Mouse (Mus musculus): ENCODE data around the gene Fam135a. TPM values are rescaled to one million over a fixed set of nuclear protein-coding genes. Genes with fewer than 3 reads are reported as not detected.

The Fam135a gene
- polyA plus RNA-seq, 1 experiment: 3.9 TPM

DNA sequence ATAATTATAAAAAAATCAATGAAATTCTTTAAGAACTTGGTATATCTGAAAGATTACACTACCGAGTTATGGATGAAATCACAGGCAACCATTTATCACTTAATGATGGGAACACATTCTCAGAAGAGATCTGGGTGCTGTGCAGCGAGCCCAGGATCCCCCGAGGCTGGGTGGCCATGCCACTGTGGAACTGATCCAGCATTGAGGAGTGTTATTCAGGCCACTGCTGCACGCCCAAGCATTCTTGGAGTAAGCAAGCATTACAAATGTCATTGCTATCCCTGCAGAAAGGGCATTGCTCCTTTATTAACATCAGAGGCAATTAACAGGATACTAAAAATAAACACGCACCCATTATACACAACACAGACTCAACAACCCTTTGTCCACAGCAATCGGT lies 89.3 kb downstream of the Fam135a start:
- Histone ChIP-seq H3K79me2 (ENCODE audit: control insufficient read depth, insufficient read depth) (no peaks in the 10 kb centered on the region), H3K4me3 (ENCODE audit: insufficient read depth, poor library complexity, severe bottlenecking) (no peak overlapping the region), H3K36me3 (ENCODE audit: control insufficient read depth, insufficient read depth) (no peaks in the 10 kb centered on the region), H3ac (ENCODE audit: control insufficient read depth, insufficient read length, low read depth) (no peak overlapping the region), H3K27me3 (ENCODE audit: control insufficient read depth, insufficient read depth, insufficient read length) (no peaks in the 10 kb centered on the region), H3K79me3 (ENCODE audit: low read depth) (no peaks in the 10 kb centered on the region)
- TF ChIP-seq MYOD1 (IDR thresholded peaks at IDR 0.05; ENCODE audit: control insufficient read depth, insufficient read length, low read depth): no peak
- TF ChIP-seq USF1 (IDR thresholded peaks at IDR 0.05; ENCODE audit: low read depth): no peak
- TF ChIP-seq CTCF (IDR thresholded peaks at IDR 0.05; ENCODE audit: control insufficient read depth, insufficient read depth, insufficient read length): no peak
- no peak for TF ChIP-seq CEBPB (IDR thresholded peaks at IDR 0.05; ENCODE audit: low read depth)
- no peak for TF ChIP-seq MAX (IDR thresholded peaks at IDR 0.05)
- TF ChIP-seq FOSL1 (IDR thresholded peaks at IDR 0.05; ENCODE audit: insufficient read depth, low read length, poor library complexity, severe bottlenecking): no peak
- no peak for TF ChIP-seq MYOG (IDR thresholded peaks at IDR 0.05; ENCODE audit: control insufficient read depth, extremely low read depth, insufficient read length)

DNA sequence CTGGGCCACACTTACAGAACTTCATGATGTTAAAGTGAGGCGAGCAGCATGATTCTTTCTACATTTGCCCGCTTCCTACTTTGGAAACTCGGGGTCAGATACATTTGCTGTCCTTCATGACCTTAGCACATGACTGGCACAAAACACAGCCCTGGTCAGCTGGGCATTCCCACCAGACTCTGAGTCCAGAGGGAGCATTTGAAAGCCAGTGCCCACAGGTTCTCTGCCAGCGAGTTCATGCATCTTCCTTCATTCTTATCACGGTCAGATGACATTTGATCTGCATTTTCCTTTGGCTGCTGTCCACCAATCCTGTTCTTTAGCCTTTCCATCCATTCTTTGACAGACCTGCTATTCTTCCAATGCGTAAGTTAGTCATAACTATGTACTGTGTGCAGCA lies 90.1 kb downstream of the Fam135a start:
- TF ChIP-seq CTCF (IDR thresholded peaks at IDR 0.05; ENCODE audit: control insufficient read depth, insufficient read depth, insufficient read length) (no peak), USF1 (IDR thresholded peaks at IDR 0.05; ENCODE audit: low read depth) (no peak), MYOG (IDR thresholded peaks at IDR 0.05; ENCODE audit: control insufficient read depth, extremely low read depth, insufficient read length) (no peak), MYOD1 (IDR thresholded peaks at IDR 0.05; ENCODE audit: control insufficient read depth, insufficient read length, low read depth) (no peak), FOSL1 (IDR thresholded peaks at IDR 0.05; ENCODE audit: insufficient read depth, low read length, poor library complexity, severe bottlenecking) (no peak), MAX (IDR thresholded peaks at IDR 0.05) (no peak), CEBPB (IDR thresholded peaks at IDR 0.05; ENCODE audit: low read depth) (no peak)
- no peaks in the 10 kb centered on the region for H3K36me3 ChIP-seq (ENCODE audit: control insufficient read depth, insufficient read depth)
- no peak overlapping the region for H3K4me3 ChIP-seq (ENCODE audit: insufficient read depth, poor library complexity, severe bottlenecking)
- H3K79me3 ChIP-seq (ENCODE audit: low read depth): no peaks in the 10 kb centered on the region
- H3ac ChIP-seq (ENCODE audit: control insufficient read depth, insufficient read length, low read depth): no peak overlapping the region
- H3K79me2 ChIP-seq (ENCODE audit: control insufficient read depth, insufficient read depth): no peaks in the 10 kb centered on the region
- H3K27me3 ChIP-seq (ENCODE audit: control insufficient read depth, insufficient read depth, insufficient read length): no peaks in the 10 kb centered on the region

DNA sequence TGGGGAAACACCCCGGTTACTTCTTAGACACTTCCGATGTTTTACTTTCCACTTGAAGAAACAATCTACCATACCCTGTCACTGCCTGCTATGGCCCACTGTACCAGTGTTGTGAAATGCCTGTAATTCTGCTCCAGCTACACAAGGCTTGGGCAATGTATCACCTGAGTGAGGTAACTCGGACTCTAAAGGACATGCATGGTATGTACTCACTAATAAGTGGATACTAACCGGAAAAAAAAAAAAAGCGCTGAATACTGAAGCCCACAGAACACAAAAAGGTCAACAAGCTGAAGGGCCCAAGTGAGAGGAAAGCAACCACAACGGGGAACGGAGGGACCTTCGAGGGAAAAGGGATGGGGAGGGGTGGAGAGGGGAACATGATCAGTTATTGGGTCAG lies 92.5 kb downstream of the Fam135a start:
- Histone ChIP-seq H3K79me3 (ENCODE audit: low read depth) (no peaks in the 10 kb centered on the region), H3K79me2 (ENCODE audit: control insufficient read depth, insufficient read depth) (no peaks in the 10 kb centered on the region), H3K4me3 (ENCODE audit: insufficient read depth, poor library complexity, severe bottlenecking) (no peak overlapping the region), H3K36me3 (ENCODE audit: control insufficient read depth, insufficient read depth) (no peaks in the 10 kb centered on the region), H3K27me3 (ENCODE audit: control insufficient read depth, insufficient read depth, insufficient read length) (no peaks in the 10 kb centered on the region), H3ac (ENCODE audit: control insufficient read depth, insufficient read length, low read depth) (no peak overlapping the region)
- TF ChIP-seq MYOD1 (IDR thresholded peaks at IDR 0.05; ENCODE audit: control insufficient read depth, insufficient read length, low read depth) (no peak), MAX (IDR thresholded peaks at IDR 0.05) (no peak), FOSL1 (IDR thresholded peaks at IDR 0.05; ENCODE audit: insufficient read depth, low read length, poor library complexity, severe bottlenecking) (no peak), CEBPB (IDR thresholded peaks at IDR 0.05; ENCODE audit: low read depth) (no peak), USF1 (IDR thresholded peaks at IDR 0.05; ENCODE audit: low read depth) (no peak), MYOG (IDR thresholded peaks at IDR 0.05; ENCODE audit: control insufficient read depth, extremely low read depth, insufficient read length) (no peak), CTCF (IDR thresholded peaks at IDR 0.05; ENCODE audit: control insufficient read depth, insufficient read depth, insufficient read length) (no peak)

DNA sequence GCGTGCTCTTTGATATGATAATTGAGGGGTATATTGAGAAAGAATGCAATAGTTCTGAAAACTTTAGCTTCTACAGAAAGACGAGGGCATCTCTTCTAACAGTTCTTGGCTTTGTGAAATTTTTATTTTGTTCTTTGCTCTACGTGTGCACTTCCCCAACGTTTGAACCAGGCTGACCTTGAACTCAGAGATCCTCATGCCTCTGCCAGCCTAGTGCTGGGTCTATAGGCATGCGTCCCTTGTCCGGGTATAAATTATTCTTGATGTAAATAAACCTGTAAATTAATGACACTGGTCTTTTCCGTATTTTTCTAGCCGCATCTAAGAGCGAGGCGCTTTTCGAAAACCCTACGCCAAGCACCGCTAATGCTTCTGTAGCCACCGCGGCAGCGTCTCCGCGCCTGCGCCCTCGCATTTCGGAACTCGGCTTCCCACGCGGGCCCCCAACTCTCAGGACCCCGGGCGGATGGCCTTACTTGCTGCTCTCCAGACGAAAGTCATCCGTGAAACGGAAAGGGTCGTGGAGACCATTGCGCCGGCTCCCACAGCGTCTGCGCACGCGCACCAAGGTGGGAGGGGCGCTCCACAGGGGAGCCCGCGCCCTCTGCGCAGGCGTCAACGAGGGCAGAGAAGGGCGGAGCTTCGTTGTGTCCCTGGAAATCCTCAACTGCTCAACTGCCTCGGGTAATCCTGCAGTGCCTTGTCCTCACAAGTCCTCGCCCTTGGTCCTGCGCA lies 94.9 kb downstream of the Fam135a start, which contains the start of gene Sdhaf4:
Gene Sdhaf4, minus strand, starts transcription at position 587 of the 735 bp plus-strand sequence.
- Histone ChIP-seq H3K4me3 (ENCODE audit: insufficient read depth, poor library complexity, severe bottlenecking) (peak within 1 kb of the TSS; percentile 53), H3K27me3 (ENCODE audit: control insufficient read depth, insufficient read depth, insufficient read length) (no peaks in the 10 kb centered on the region), H3K79me3 (ENCODE audit: low read depth) (no peaks in the 10 kb centered on the region), H3K36me3 (ENCODE audit: control insufficient read depth, insufficient read depth) (no peaks in the 10 kb centered on the region), H3K79me2 (ENCODE audit: control insufficient read depth, insufficient read depth) (no peaks in the 10 kb centered on the region), H3ac (ENCODE audit: control insufficient read depth, insufficient read length, low read depth) (peak within 1 kb of the TSS; percentile 92)
- TF ChIP-seq MYOD1 (IDR thresholded peaks at IDR 0.05; ENCODE audit: control insufficient read depth, insufficient read length, low read depth) (no peak), MAX (IDR thresholded peaks at IDR 0.05) (no peak), CTCF (IDR thresholded peaks at IDR 0.05; ENCODE audit: control insufficient read depth, insufficient read depth, insufficient read length) (no peak), MYOG (IDR thresholded peaks at IDR 0.05; ENCODE audit: control insufficient read depth, extremely low read depth, insufficient read length) (no peak), CEBPB (IDR thresholded peaks at IDR 0.05; ENCODE audit: low read depth) (no peak), USF1 (IDR thresholded peaks at IDR 0.05; ENCODE audit: low read depth) (no peak), FOSL1 (IDR thresholded peaks at IDR 0.05; ENCODE audit: insufficient read depth, low read length, poor library complexity, severe bottlenecking) (no peak)

DNA sequence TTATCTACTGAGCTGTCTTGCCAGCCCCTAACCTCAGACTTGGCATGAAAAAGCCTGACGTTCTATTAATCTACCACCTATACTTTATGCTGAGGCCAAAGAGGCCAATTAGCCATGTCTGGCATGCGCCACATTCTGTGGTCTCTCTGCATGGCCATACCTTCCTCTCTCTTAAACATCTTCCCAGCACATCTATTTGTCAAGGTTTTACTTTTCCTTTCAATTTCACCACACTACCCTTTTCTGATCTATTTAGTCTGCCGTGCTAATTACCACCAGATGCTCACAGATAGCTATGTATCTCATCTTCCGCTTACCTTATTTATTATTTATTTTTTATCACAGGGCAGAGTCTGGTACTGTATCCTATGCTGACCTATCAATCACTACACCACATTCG lies 100.8 kb downstream of the Fam135a start:
- TF ChIP-seq CEBPB (IDR thresholded peaks at IDR 0.05; ENCODE audit: low read depth) (no peak), MYOD1 (IDR thresholded peaks at IDR 0.05; ENCODE audit: control insufficient read depth, insufficient read length, low read depth) (no peak), CTCF (IDR thresholded peaks at IDR 0.05; ENCODE audit: control insufficient read depth, insufficient read depth, insufficient read length) (no peak)
- Histone ChIP-seq H3K4me3 (ENCODE audit: insufficient read depth, poor library complexity, severe bottlenecking) (no peak overlapping the region), H3K79me3 (ENCODE audit: low read depth) (no peaks in the 10 kb centered on the region), H3K79me2 (ENCODE audit: control insufficient read depth, insufficient read depth) (no peaks in the 10 kb centered on the region), H3K36me3 (ENCODE audit: control insufficient read depth, insufficient read depth) (no peaks in the 10 kb centered on the region), H3ac (ENCODE audit: control insufficient read depth, insufficient read length, low read depth) (no peak overlapping the region), H3K27me3 (ENCODE audit: control insufficient read depth, insufficient read depth, insufficient read length) (no peaks in the 10 kb centered on the region)
